Mouse (Mus musculus): ENCODE results near the gene Ldb3. TPM values are rescaled to one million over a fixed set of nuclear protein-coding genes. Genes with fewer than 3 reads are reported as not detected.

Gene Ldb3
- 4.1 TPM for polyA plus RNA-seq (2014; fragmentation: Illumina TruSeq; extraction: RNeasy Lipid Tissue Mini Kit (QIAGEN cat#74804))

GRCm38 (mm10) chr14:34588498-34588897 is at the start of gene Ldb3:
Ldb3 (minus strand) TSS chr14:34588682.

GRCm38 (mm10) chr14:34599941-34600340 is 11.5 kb upstream of the Ldb3 start, which contains the start of gene Opn4:
Opn4 (minus strand) TSS chr14:34600142.

GRCm38 (mm10) chr14:34522701-34523100 is 65.8 kb downstream of the Ldb3 start, which contains the start of gene 9230112D13Rik:
9230112D13Rik (minus strand) TSS chr14:34522801.

GRCm38 (mm10) chr14:34503325-34503647 is 85.2 kb downstream of the Ldb3 start, which contains the start of gene Bmpr1a:
Bmpr1a (minus strand) TSS chr14:34503341.

Other genes with a start within 250 kb of the Ldb3 start
- not detected for gene Fam25c, start 233.2 kb downstream of the Ldb3 start, polyA plus RNA-seq (2014; fragmentation: Illumina TruSeq; extraction: RNeasy Lipid Tissue Mini Kit (QIAGEN cat#74804))
- not detected for gene Sncg, start 213.9 kb downstream of the Ldb3 start, polyA plus RNA-seq (2014; fragmentation: Illumina TruSeq; extraction: RNeasy Lipid Tissue Mini Kit (QIAGEN cat#74804))
- 10.0 TPM for gene Mmrn2, start 213.2 kb downstream of the Ldb3 start, polyA plus RNA-seq (2014; fragmentation: Illumina TruSeq; extraction: RNeasy Lipid Tissue Mini Kit (QIAGEN cat#74804))
- gene Bmpr1a, start 85.3 kb downstream of the Ldb3 start, polyA plus RNA-seq (2014; fragmentation: Illumina TruSeq; extraction: RNeasy Lipid Tissue Mini Kit (QIAGEN cat#74804)), result 300 TPM
- gene 9230112D13Rik, start 65.9 kb downstream of the Ldb3 start, polyA plus RNA-seq (2014; fragmentation: Illumina TruSeq; extraction: RNeasy Lipid Tissue Mini Kit (QIAGEN cat#74804)), result not detected
- not detected for gene Opn4, start 11.5 kb upstream of the Ldb3 start, polyA plus RNA-seq (2014; fragmentation: Illumina TruSeq; extraction: RNeasy Lipid Tissue Mini Kit (QIAGEN cat#74804))
- gene Wapl, start 85.2 kb upstream of the Ldb3 start, polyA plus RNA-seq (2014; fragmentation: Illumina TruSeq; extraction: RNeasy Lipid Tissue Mini Kit (QIAGEN cat#74804)), result 278 TPM
- gene Grid1, start 231.4 kb upstream of the Ldb3 start, polyA plus RNA-seq (2014; fragmentation: Illumina TruSeq; extraction: RNeasy Lipid Tissue Mini Kit (QIAGEN cat#74804)), result 0.48 TPM

Data from ovary, adult 10 weeks (tissue).